Comparison of ENCODE assay signal across 10 mouse cellular contexts in the genomic region with DNA sequence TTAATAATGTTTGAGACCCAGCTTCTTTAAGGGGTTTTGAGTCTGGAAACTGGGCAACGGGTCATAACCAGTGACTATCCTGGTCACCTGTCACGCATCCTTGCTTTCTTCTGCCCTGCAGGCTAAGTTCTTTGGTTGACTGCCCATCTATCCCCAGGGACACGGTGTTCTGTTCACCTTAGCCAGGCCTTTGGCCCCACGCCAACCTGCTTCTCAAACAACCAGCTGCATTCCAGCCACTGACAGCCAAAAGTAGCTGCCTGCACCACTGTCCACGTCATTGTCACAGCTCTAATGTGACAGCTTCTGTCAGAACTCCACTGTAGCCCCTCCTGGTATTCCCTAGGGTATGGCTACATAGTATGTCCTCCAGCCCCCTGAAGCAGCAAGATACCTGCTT. TPM values are rescaled to one million over a fixed set of nuclear protein-coding genes. Genes with fewer than 3 reads are reported as not detected.
A peak's percentile ranks its signal among the peaks of the same experiment; 100 is the strongest.
DNase-seq lines count a peak whose midpoint lies in the region; ATAC-seq and TF ChIP-seq lines count a peak whose summit lies in the region.
"Had no signal": no experiment of that assay in that cellular context is flagged by ENCODE, and none has a peak within 500 bp of the region (broad histone marks: within the 10 kb centered on the region; RNA-seq: fewer than 3 reads in every experiment).

No protein-coding gene starts in this region.

- no peak overlapping the region for H3K4me3 ChIP-seq in cerebellum, adult 2 months (replicated peaks; ENCODE audit: insufficient read depth, low read depth, low read length)
- no peak overlapping the region for H3K4me3 ChIP-seq in liver, postnatal 0 days (ENCODE audit: low read depth, low read length)
- H3K4me3 ChIP-seq: midbrain, embryonic 13.5 days had no signal

- ATAC-seq in liver, postnatal 0 days = peak; percentile 53
- ATAC-seq: midbrain, embryonic 13.5 days had no signal

- intact Hi-C loops in heart, postnatal 10 days (cut with DNase I) = no loop called here

- TF ChIP-seq EP300 in liver, postnatal 0 days (IDR thresholded peaks at IDR 0.05; ENCODE audit: low read depth) = peak; percentile 70

- peaks cover 26% of the 10 kb centered on the region for H3K4me1 ChIP-seq in cerebellum, adult 2 months (ENCODE audit: control insufficient read depth, insufficient read depth, low read length)
- peaks cover 14% of the 10 kb centered on the region for H3K4me1 ChIP-seq in liver, postnatal 0 days (ENCODE audit: insufficient read depth)
- H3K4me1 ChIP-seq: midbrain, embryonic 13.5 days had no signal

- no peak for TF ChIP-seq CTCF in cerebellum, adult 2 months (IDR thresholded peaks at IDR 0.05; ENCODE audit: borderline replicate concordance, insufficient read depth, low read depth, low read length)
- no peak for TF ChIP-seq CTCF in liver, postnatal 0 days (IDR thresholded peaks at IDR 0.05; ENCODE audit: low read depth)

- DNase-seq in cerebellum, adult 8-10 months = peak; percentile 24
- DNase-seq in cerebellum, adult 2 months = no peak
- DNase-seq in adrenal gland, postnatal 14 days = peak; percentile 78
- DNase-seq in heart, postnatal 10 days = peak; percentile 85 to 90
- peak; percentile 84 for DNase-seq in liver, postnatal 0 days
- no peak for DNase-seq in layer of hippocampus, postnatal 14 days (ENCODE audit: low spot score in 2 of 2)
- DNase-seq in c-Kit-positive CD71-positive TER-119-positive erythroid progenitor cells, embryonic 14.5 days (ENCODE audit: low spot score) = no peak
- DNase-seq in retina, postnatal 1 day = no peak
- DNase-seq: right cerebral cortex, postnatal 25 days had no signal

- no peak overlapping the region for H3K27ac ChIP-seq in cerebellum, adult 2 months (ENCODE audit: insufficient read depth, low read length)
- peak overlapping the region; percentile 89 for H3K27ac ChIP-seq in liver, postnatal 0 days (ENCODE audit: low read depth)
- H3K27ac ChIP-seq: midbrain, embryonic 13.5 days had no signal

- TF ChIP-seq POLR2A in cerebellum, adult 2 months (IDR thresholded peaks at IDR 0.05; ENCODE audit: borderline replicate concordance, insufficient read depth, low read length) = no peak

- no peak overlapping the region for H3K9ac ChIP-seq in liver, postnatal 0 days (replicated peaks)
- H3K9ac ChIP-seq: midbrain, embryonic 13.5 days had no signal

- no peaks in the 10 kb centered on the region for H3K9me3 ChIP-seq in liver, postnatal 0 days (ENCODE audit: low read length)
- H3K9me3 ChIP-seq: midbrain, embryonic 13.5 days had no signal

- H3K36me3 ChIP-seq in liver, postnatal 0 days (replicated peaks; ENCODE audit: insufficient read depth, low read length) = 0 out of 2 replicates have a peak, but pooled peaks cover 3% of the 10 kb centered on the region

- H3K4me2 ChIP-seq in liver, postnatal 0 days (ENCODE audit: low read depth, low read length) = no peak overlapping the region
- H3K4me2 ChIP-seq: midbrain, embryonic 13.5 days had no signal

- H3K27me3 ChIP-seq in cerebellum, adult 2 months (ENCODE audit: control insufficient read depth, insufficient read depth, low read length) = no peaks in the 10 kb centered on the region
- no peaks in the 10 kb centered on the region for H3K27me3 ChIP-seq in liver, postnatal 0 days (ENCODE audit: insufficient read depth, low read length)

- WGBS in cerebellum, adult 2 months = 55% methylated on average over 5 of the region's 5 CpGs
- WGBS in liver, postnatal 0 days (ENCODE audit: insufficient replicate concordance) = 38% methylated on average over 5 of the region's 5 CpGs

RNA-seq across cellular contexts. Expression of a gene that starts 12.0 kb away (rescaled TPM):
- 28.6 and 32.0 TPM in 2 replicates for polyA plus RNA-seq in cerebellum, adult 2 months (2012; rRNA removed)
- total RNA-seq in adrenal gland, postnatal 14 days (2021) = 33.0 and 35.0 TPM in 2 replicates
- total RNA-seq in heart, postnatal 10 days (2021) = 10 to 100 TPM; 16.8 to 20.3 TPM
- polyA plus RNA-seq in liver, postnatal 0 days (2015; fragmentation: Nextera tagmentation; extraction: Ambion mirVana) = 32.9 and 33.1 TPM in 2 replicates
- 10 to 100 TPM; 17.3 to 26.1 TPM for total RNA-seq in layer of hippocampus, postnatal 14 days (2021)

RNA-seq across cellular contexts. Expression of a gene that starts 12.4 kb away (rescaled TPM):
- polyA plus RNA-seq in cerebellum, adult 2 months (2012; rRNA removed) = 17.3 and 18.5 TPM in 2 replicates
- 14.3 and 14.8 TPM in 2 replicates for total RNA-seq in adrenal gland, postnatal 14 days (2021)
- total RNA-seq in heart, postnatal 10 days (2021) = 1 to 10 TPM; 8.6 to 8.8 TPM
- polyA plus RNA-seq in liver, postnatal 0 days (2015; fragmentation: Nextera tagmentation; extraction: Ambion mirVana) = 3.6 and 3.7 TPM in 2 replicates
- 10 to 100 TPM in 1 of 2 experiments, 1 to 10 TPM in 1; 9.2 to 12.0 TPM for total RNA-seq in layer of hippocampus, postnatal 14 days (2021)

RNA-seq across cellular contexts. Expression of a gene that starts 30.5 kb away (rescaled TPM):
- polyA plus RNA-seq in cerebellum, adult 2 months (2012; rRNA removed) = 23.4 and 24.2 TPM in 2 replicates
- total RNA-seq in adrenal gland, postnatal 14 days (2021) = 70.9 and 76.5 TPM in 2 replicates
- total RNA-seq in heart, postnatal 10 days (2021) = 10 to 100 TPM; 49.8 to 85.5 TPM
- polyA plus RNA-seq in liver, postnatal 0 days (2015; fragmentation: Nextera tagmentation; extraction: Ambion mirVana) = 18.4 and 34.2 TPM in 2 replicates
- 10 to 100 TPM; 40.8 to 48.4 TPM for total RNA-seq in layer of hippocampus, postnatal 14 days (2021)

Comparison
In these comparisons a context has a peak if more than half of its experiments do, and no peak if none do; other contexts are left out.
1. DNase-seq: peak in cerebellum, adult 8-10 months (single experiment), adrenal gland, postnatal 14 days (single experiment), heart, postnatal 10 days (2 of 2) and liver, postnatal 0 days (single experiment); none in cerebellum, adult 2 months (0 of 2), layer of hippocampus, postnatal 14 days (0 of 2), c-Kit-positive CD71-positive TER-119-positive erythroid progenitor cells, embryonic 14.5 days (single experiment) and retina, postnatal 1 day (single experiment).